Mouse (Mus musculus) neural tube, embryonic 14.5 days (tissue): ENCODE results near the gene Spata16. TPM values are rescaled to one million over a fixed set of nuclear protein-coding genes. Genes with fewer than 3 reads are reported as not detected.

ENCODE experiments used
- ATAC-seq: fragments of 200-750 bp; cut with Nextera tagmentation; 2 replicates; pipeline ENCODE4 v1.8.0; 2017; ENCODE audit warnings: low read depth, mild to moderate bottlenecking, moderate TSS enrichment, moderate library complexity
- H3K27ac ChIP-seq: fragments of 300-500 bp; sonication (generic); 2 replicates; pipeline ENCODE4 v1.5.1; 2014; ENCODE audit warnings: low read depth, mild to moderate bottlenecking, control low read depth, low read length, moderate library complexity, mixed read lengths
- H3K27me3 ChIP-seq: fragments of 300-500 bp; sonication (generic); 2 replicates; pipeline ENCODE4 v1.6.1; 2014; ENCODE audit warnings: low read length; ENCODE audit not compliant: control insufficient read depth, insufficient read depth
- H3K36me3 ChIP-seq: fragments of 300-500 bp; sonication (generic); 2 replicates; pipeline ENCODE4 v1.6.1; 2014; ENCODE audit warnings: low read length, mixed read lengths; ENCODE audit not compliant: control insufficient read depth, insufficient read depth
- H3K4me1 ChIP-seq: fragments of 300-500 bp; sonication (generic); 2 replicates; pipeline ENCODE4 v1.6.1; 2014; ENCODE audit warnings: low read length; ENCODE audit not compliant: control insufficient read depth, insufficient read depth
- H3K4me2 ChIP-seq: fragments of 300-500 bp; sonication (generic); 2 replicates; pipeline ENCODE4 v1.6.1; 2014; ENCODE audit warnings: mild to moderate bottlenecking, low read depth, low read length, control low read depth
- H3K4me3 ChIP-seq: fragments of 300-500 bp; sonication (generic); 2 replicates; pipeline ENCODE4 v1.5.1; 2014; ENCODE audit warnings: low read depth, low read length, control low read depth, mixed read lengths
- H3K9ac ChIP-seq: fragments of 300-500 bp; sonication (generic); replicated peaks from 2 replicates; pipeline ENCODE4 v1.6.1; 2014; ENCODE audit warnings: low read depth, mild to moderate bottlenecking, control low read depth, low read length, mixed read lengths
- H3K9me3 ChIP-seq: fragments of 300-500 bp; sonication (generic); 2 replicates; pipeline ENCODE4 v1.6.1; 2016; ENCODE audit warnings: low read length; ENCODE audit not compliant: control insufficient read depth
- WGBS: fragments of 180-500 bp; shearing (Covaris S2); extraction: QIAGEN DNeasy Blood & Tissue Kit; methylation state at CpG from one replicate; pipeline ENCODE4 v1.1.7; 2014; 5-methylcytosine and 5-hydroxymethylcytosine counted together
- microRNA-seq: library from miRNA; unstranded; fragments of <30 nt; microRNA quantifications from one replicate; pipeline ENCODE4, GENCODE M21; 2016
- polyA plus RNA-seq: library from polyadenylated mRNA; unstranded; fragments of >200 nt; fragmentation: Nextera tagmentation; extraction: Ambion mirVana; gene quantifications from 2 replicates; pipeline ENCODE4 v1.2.1, GENCODE M21; 2014

Spata16 gene
- polyA plus RNA-seq, 1 experiment from 2014 or later: not detected

DNA sequence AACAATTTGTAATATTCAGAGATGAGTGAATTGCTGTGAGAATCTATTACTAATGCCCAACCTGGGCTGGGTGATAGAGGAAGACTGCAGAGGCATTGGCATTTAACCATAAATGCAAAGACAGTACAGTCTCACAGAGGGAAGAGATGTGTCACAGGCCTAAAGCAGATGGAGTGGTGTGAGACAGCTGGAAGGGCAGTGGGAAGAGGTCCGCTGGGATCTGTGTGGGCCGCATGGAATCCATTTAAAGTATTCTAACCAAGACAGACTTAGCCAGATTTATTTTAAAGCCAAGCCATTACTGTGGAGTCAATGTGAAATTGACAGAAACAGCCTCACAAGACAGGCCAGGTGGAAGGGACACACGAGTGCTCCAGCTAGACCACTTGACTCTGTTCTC, 343.0 kb downstream of the Spata16 start:
- H3K27ac ChIP-seq: no peak overlapping the region
- no peak overlapping the region for H3K9ac ChIP-seq
- no peak overlapping the region for H3K4me3 ChIP-seq
- 77% methylated on average over 3 of the region's 3 CpGs for WGBS
- no peaks in the 10 kb centered on the region for H3K36me3 ChIP-seq
- no peak for ATAC-seq
- no peak overlapping the region for H3K4me2 ChIP-seq
- H3K4me1 ChIP-seq: no peaks in the 10 kb centered on the region
- no peaks in the 10 kb centered on the region for H3K9me3 ChIP-seq
- H3K27me3 ChIP-seq: no peaks in the 10 kb centered on the region

DNA sequence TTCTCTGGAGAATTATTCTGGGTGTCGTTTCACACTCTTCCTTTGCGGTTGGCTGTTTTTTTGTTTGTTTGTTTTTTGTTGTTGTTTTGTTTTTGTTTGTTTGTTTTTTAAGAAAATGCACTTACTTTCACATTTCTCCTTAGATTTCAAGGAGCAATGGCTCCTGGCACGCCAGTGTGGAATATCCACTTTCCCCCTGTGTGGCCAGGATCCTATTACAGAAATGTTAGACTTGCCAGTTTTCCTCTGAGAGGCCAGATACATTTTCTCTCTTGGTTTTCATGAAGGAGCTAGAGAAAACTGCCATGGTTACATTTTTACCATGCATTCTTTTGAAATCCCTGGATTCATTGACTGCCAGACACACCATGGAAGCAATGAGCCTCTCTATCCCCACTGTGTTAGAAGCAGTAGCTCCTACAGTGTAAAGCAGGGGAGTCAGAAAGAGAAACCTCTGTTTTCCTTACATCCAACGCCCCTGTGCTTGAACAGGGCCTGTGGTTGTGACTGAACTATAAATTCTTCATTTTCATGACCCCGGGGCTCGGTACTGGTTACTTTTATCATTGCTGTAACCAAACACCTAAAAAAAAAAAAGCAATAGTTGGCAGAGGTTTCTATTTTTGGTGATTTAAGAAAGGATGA, 344.7 kb downstream of the Spata16 start:
- H3K4me1 ChIP-seq: no peaks in the 10 kb centered on the region
- no peaks in the 10 kb centered on the region for H3K9me3 ChIP-seq
- no peak for ATAC-seq
- 83% methylated on average over 6 of the region's 6 CpGs for WGBS
- no peaks in the 10 kb centered on the region for H3K27me3 ChIP-seq
- H3K4me3 ChIP-seq: no peak overlapping the region
- no peaks in the 10 kb centered on the region for H3K36me3 ChIP-seq
- no peak overlapping the region for H3K27ac ChIP-seq
- no peak overlapping the region for H3K4me2 ChIP-seq
- H3K9ac ChIP-seq: no peak overlapping the region

DNA sequence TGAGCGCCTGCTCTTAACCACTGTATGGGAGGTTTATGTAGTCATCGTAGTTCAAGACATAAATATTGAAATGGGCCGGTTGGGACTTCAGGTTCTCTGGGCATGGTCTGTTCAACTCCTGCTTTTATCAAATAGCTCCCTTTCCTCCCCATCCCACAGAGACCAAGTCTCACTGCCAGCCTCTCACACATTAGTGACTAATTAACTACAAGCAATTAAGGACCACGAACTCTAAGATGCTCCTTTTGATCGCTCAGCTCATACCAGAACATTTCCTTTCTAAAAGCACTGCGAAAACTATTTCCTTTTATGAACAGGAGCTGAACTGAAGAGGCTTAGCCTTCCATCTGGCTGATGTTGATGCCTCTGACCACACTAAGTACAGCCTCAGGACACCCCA, 346.3 kb downstream of the Spata16 start:
- Histone ChIP-seq H3K27me3 (no peaks in the 10 kb centered on the region), H3K36me3 (no peaks in the 10 kb centered on the region), H3K4me3 (no peak overlapping the region), H3K9ac (no peak overlapping the region), H3K4me2 (no peak overlapping the region), H3K4me1 (no peaks in the 10 kb centered on the region), H3K9me3 (no peaks in the 10 kb centered on the region), H3K27ac (no peak overlapping the region)
- WGBS: 86% methylated on average over 6 of the region's 6 CpGs
- no peak for ATAC-seq

DNA sequence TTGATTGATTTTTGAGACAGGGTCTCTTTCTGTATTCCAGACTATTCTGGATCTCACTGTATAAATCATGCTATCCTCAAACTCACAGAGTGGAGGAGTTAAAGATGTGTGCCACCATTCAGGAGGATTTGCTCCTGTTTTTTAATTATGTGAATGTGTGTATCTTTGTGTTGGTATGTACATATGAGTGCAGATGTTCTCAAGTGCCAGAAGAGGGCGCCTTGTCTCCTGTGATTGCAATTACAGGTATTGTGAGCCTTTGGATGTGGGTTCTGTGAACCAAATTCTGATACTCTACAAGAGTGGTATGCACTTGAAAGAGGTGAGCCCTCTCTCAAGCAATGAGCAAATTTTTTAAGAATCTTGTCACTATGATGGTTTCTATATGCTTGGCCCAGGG, 369.4 kb downstream of the Spata16 start:
- no peaks in the 10 kb centered on the region for H3K4me1 ChIP-seq
- no peak overlapping the region for H3K4me2 ChIP-seq
- whole genome bisulfite sequencing: 70% methylated on average over 1 of the region's 1 CpGs
- H3K36me3 ChIP-seq: no peaks in the 10 kb centered on the region
- H3K27ac ChIP-seq: no peak overlapping the region
- no peaks in the 10 kb centered on the region for H3K9me3 ChIP-seq
- H3K4me3 ChIP-seq: no peak overlapping the region
- no peak for ATAC-seq
- H3K9ac ChIP-seq: no peak overlapping the region
- no peaks in the 10 kb centered on the region for H3K27me3 ChIP-seq

DNA sequence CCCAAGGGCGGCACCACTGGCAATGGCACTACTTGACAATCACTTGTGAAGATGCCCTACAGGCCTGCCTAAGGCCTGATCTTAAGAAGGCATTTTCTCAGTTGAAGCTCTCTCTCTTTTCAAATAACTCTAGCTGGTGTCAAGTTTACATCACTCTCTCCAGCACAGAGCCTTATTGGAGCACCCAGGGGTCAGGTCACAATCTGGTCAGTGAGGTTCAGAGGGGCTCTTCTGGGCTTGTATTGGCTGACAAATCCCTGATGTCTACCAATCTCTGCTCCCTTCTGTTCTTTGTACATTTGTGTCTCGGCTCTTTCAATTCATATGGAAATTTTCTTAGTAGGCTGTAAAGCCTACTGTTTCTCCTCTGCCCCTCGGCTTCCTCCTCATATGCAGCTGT, 390.5 kb downstream of the Spata16 start:
- Histone ChIP-seq H3K4me2 (no peak overlapping the region), H3K9ac (no peak overlapping the region), H3K27me3 (no peaks in the 10 kb centered on the region), H3K9me3 (no peaks in the 10 kb centered on the region), H3K4me1 (no peaks in the 10 kb centered on the region), H3K4me3 (no peak overlapping the region), H3K27ac (no peak overlapping the region), H3K36me3 (no peaks in the 10 kb centered on the region)
- WGBS: 44% methylated on average over 3 of the region's 3 CpGs
- no peak for ATAC-seq

DNA sequence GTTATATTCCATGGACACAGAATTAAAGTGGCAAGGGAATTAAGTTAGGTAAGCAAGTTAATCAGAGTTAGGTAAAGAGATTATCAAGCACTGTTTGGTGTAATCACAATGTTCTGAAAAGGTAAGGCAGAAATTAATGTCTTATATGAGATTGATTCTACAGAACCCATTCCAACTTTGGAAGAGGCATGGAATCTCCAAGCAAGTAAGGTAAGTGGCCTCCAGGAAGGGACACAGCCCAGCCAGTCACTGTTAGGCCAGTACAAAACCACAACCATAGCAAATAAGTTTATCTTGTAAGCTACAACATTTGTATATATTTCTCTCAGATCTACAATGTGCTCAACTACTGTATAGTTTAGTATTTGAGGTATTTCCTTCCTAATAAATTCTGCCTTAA, 391.1 kb downstream of the Spata16 start:
- Histone ChIP-seq H3K4me2 (no peak overlapping the region), H3K27me3 (no peaks in the 10 kb centered on the region), H3K4me3 (no peak overlapping the region), H3K27ac (no peak overlapping the region), H3K36me3 (no peaks in the 10 kb centered on the region), H3K4me1 (no peaks in the 10 kb centered on the region), H3K9me3 (no peaks in the 10 kb centered on the region), H3K9ac (no peak overlapping the region)
- no peak for ATAC-seq

DNA sequence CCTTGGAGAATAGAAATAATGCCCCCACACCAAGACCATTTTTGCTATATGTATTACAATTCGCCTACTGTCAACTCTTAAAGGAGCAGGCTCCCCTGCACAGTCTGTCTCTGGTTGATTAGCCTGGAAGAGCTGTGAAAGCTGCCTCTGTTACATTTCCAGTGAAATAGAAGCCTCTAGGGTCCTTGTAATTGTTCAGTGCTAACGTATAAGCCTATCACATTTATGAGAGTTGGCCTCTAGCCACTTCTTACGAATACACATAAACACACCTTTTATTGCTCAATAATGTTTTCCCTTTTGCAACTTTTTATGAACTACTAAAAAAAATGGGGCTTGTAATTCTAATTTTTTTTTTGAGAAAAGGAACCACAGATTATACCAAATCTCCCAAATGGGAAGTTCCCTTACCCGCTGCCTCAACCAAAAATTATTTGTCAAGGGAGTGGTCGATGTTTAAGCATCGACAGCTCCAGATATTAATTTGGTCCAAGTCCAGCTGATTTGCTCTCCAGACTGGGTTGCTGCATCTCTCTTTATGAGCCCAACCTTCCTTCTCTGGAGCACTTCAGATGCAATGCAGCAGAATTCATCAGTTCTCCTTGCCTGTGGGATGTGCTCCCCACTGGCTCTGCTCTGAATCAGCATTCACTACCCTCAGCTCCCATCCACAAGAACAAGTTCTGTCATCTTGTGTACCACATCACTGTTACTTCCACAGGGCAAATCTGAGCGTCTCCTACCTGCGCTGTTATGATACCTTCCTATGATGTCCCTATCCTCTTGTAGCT, 392.8 kb downstream of the Spata16 start:
- Histone ChIP-seq H3K27ac (no peak overlapping the region), H3K4me3 (no peak overlapping the region), H3K36me3 (no peaks in the 10 kb centered on the region), H3K4me2 (no peak overlapping the region), H3K9me3 (no peaks in the 10 kb centered on the region), H3K27me3 (no peaks in the 10 kb centered on the region), H3K9ac (no peak overlapping the region), H3K4me1 (no peaks in the 10 kb centered on the region)
- ATAC-seq: peak; percentile 79; the same call in 1 of the 2 replicates
- WGBS: 70% methylated on average over 8 of the region's 8 CpGs

Small RNA genes lying within 50 kb of the gene (microRNA-seq; reads per million reads assigned to microRNA genes)
- not detected for gene Gm25773
- not detected for gene Gm44464
